Mouse (Mus musculus) liver, embryonic 13.5 days (tissue): ENCODE data around the gene Ece1. TPM values are rescaled to one million over a fixed set of nuclear protein-coding genes. Genes with fewer than 3 reads are reported as not detected.
A peak's percentile ranks its signal among the peaks of the same experiment; 100 is the strongest.
"Not testable (repeated sequence)": the region's sequence is repeated elsewhere in the genome, so short reads cannot be mapped to it uniquely, and the experiment has no call there.

ENCODE experiments used
- ATAC-seq: fragments of 200-750 bp; cut with Nextera tagmentation; 2 replicates; pipeline ENCODE4 v1.8.0; 2017; ENCODE audit warnings: low read depth, mild to moderate bottlenecking, moderate number of reproducible peaks, moderate library complexity
- DNase-seq: peaks from one replicate; pipeline ENCODE4 v3.0.0; 2022
- H3K27ac ChIP-seq: fragments of 300-500 bp; sonication (generic); 2 replicates; pipeline ENCODE4 v1.5.1; 2015; ENCODE audit warnings: moderate library complexity, mild to moderate bottlenecking, inconsistent platforms
- H3K27me3 ChIP-seq: fragments of 300-500 bp; sonication (generic); 2 replicates; pipeline ENCODE4 v1.6.1; 2015; ENCODE audit warnings: mild to moderate bottlenecking, inconsistent platforms
- H3K36me3 ChIP-seq: fragments of 300-500 bp; sonication (generic); 2 replicates; pipeline ENCODE4 v1.6.1; 2015; ENCODE audit warnings: mild to moderate bottlenecking, inconsistent platforms
- H3K4me1 ChIP-seq: fragments of 300-500 bp; sonication (generic); replicated peaks from 2 replicates; pipeline ENCODE4 v1.6.1; 2015; ENCODE audit warnings: inconsistent platforms
- H3K4me2 ChIP-seq: fragments of 300-500 bp; sonication (generic); 2 replicates; pipeline ENCODE4 v1.6.1; 2015; ENCODE audit warnings: inconsistent platforms, mild to moderate bottlenecking, moderate library complexity
- H3K4me3 ChIP-seq: fragments of 300-500 bp; sonication (generic); replicated peaks from 2 replicates; pipeline ENCODE4 v1.5.1; 2015; ENCODE audit warnings: mild to moderate bottlenecking, inconsistent platforms
- H3K9ac ChIP-seq: fragments of 300-500 bp; sonication (generic); 2 replicates; pipeline ENCODE4 v1.6.1; 2015; ENCODE audit warnings: mild to moderate bottlenecking, inconsistent platforms
- H3K9me3 ChIP-seq: fragments of 300-500 bp; sonication (generic); replicated peaks from 2 replicates; pipeline ENCODE4 v1.6.1; 2016; ENCODE audit warnings: inconsistent platforms
- WGBS: fragments of 180-500 bp; shearing (Covaris S2); methylation state at CpG from one replicate; pipeline ENCODE4 v1.1.7; 2015; ENCODE audit not compliant: insufficient replicate concordance; 5-methylcytosine and 5-hydroxymethylcytosine counted together
- polyA plus RNA-seq: library from polyadenylated mRNA; unstranded; fragments of >200 nt; fragmentation: Nextera tagmentation; extraction: Ambion mirVana; gene quantifications from 2 replicates; pipeline ENCODE4 v1.2.1, GENCODE M21; 2015

Gene Ece1
- polyA plus RNA-seq, 1 experiment from 2014 or later: 12.3 TPM

DNA sequence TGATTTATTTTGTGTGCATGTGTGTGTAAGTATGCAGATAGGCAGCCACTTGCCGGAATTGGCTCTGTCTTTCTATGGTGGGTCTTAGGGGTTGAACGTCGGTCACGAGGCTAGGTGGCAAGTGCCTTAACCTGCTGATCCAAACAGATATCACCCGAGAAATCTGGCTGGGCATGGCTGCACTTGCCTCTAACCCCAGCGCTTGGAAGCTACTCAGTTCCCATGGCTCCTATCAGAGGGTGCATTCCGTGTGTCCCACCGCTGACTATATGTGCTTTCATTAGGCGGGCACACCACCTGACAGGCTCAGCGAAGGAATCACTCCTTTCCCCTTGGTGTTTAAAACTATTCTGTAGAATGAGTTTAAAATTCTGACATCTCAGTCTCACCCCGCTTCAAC, 30.4 kb upstream of the Ece1 start:
- Histone ChIP-seq H3K4me1 (no peaks in the 10 kb centered on the region), H3K27ac (no peak overlapping the region), H3K9ac (no peak overlapping the region), H3K4me3 (no peak overlapping the region), H3K9me3 (no peaks in the 10 kb centered on the region), H3K27me3 (peaks cover 30% of the 10 kb centered on the region), H3K4me2 (no peak overlapping the region), H3K36me3 (no peaks in the 10 kb centered on the region)
- WGBS: 70% methylated on average over 11 of the region's 11 CpGs
- DNase-seq (no peak), ATAC-seq (no peak)

DNA sequence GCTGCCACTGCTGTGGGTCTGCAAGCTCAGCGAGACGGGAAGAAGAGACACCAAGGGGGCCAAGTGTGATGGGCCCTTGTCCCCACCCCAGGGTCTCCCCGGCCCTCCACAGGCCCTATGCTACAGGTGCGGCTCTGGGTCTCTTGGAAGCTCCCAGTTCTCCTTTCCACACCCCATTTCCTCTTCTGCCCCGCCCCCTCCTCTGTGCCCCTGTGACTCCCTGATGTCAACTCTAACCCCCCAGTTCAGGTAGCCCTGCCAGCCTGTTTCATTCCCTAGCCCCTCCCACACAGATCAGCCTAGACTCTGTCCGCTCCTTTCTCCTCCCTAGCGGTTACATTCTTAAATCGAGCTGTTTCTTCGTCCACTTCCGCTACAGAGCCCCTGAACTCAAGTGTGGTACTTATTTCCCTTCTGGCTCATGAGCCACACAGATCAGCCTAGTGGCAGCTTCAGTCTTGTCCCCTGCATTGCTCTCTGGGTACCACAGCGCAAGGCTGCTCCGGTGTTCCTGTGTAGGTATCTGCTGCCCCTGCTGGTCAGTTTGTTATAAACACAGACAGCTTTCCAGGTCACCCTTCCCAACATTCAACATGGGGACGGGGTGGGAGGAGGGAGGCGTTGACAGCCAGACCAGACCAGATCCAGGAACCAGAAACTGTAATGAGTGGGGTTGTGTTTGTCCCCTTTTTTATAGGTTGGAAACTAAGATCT, 26.3 kb upstream of the Ece1 start:
- WGBS: 11% methylated on average over 14 of the region's 14 CpGs
- Histone ChIP-seq H3K9ac (no peak overlapping the region), H3K4me2 (no peak overlapping the region), H3K27ac (no peak overlapping the region), H3K4me1 (no peaks in the 10 kb centered on the region), H3K4me3 (no peak overlapping the region), H3K36me3 (no peaks in the 10 kb centered on the region), H3K27me3 (peaks cover 9% of the 10 kb centered on the region), H3K9me3 (no peaks in the 10 kb centered on the region)
- peak; percentile 23 for DNase-seq
- ATAC-seq: no peak; the same call in 1 of the 2 replicates

DNA sequence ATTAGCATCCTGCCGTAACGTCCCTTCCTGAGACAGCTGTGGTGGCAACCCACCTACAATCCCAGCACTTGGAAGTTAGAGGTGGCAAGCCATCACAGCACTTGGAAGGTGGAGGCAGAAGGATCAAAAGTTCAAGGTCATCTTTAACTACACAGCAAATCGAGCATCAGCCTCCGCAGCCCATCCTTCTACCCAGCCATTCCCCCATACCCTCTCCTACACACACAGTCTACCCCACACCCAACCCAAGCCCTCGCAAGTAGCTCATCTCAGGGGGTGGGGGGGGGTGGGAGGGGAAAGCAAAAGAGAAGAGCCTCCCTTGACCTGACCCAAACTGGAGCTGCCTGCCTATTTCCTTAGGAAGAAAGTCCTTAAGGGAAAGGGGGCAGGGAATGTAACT, 25.3 kb upstream of the Ece1 start:
- Histone ChIP-seq H3K27me3 (peaks cover 6% of the 10 kb centered on the region; the same call in 1 of the 2 replicates), H3K9ac (no peak overlapping the region), H3K9me3 (no peaks in the 10 kb centered on the region), H3K4me3 (no peak overlapping the region), H3K4me2 (no peak overlapping the region), H3K4me1 (no peaks in the 10 kb centered on the region), H3K27ac (no peak overlapping the region), H3K36me3 (no peaks in the 10 kb centered on the region)
- WGBS: 71% methylated on average over 5 of the region's 5 CpGs
- DNase-seq: no peak
- ATAC-seq: no peak

DNA sequence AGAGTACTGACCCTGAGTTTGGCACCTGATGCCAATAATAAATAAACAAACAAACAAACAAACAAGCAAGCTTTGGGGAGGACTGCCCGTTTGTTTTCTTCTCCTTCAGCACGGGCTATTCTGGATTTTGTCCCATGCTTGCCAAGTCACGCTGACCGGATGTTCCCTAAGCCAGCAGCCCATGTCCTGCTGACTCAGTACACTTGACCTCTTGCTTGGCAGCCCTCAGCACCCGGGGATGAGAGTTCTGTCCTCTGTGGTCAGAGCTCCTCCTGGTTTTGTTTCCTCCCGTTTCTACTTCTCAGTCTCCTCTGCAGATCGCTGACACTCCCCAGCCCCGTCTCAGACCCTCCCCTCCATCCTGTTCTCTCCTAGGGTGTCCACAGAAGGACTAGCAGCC, 24.2 kb upstream of the Ece1 start:
- DNase-seq (no peak), ATAC-seq (no peak)
- H3K36me3 ChIP-seq: no peaks in the 10 kb centered on the region
- no peak overlapping the region for H3K4me2 ChIP-seq
- H3K27ac ChIP-seq: no peak overlapping the region
- H3K4me1 ChIP-seq: no peaks in the 10 kb centered on the region
- H3K9ac ChIP-seq: no peak overlapping the region
- no peak overlapping the region for H3K4me3 ChIP-seq
- no peaks in the 10 kb centered on the region for H3K9me3 ChIP-seq
- H3K27me3 ChIP-seq: peaks cover 8% of the 10 kb centered on the region; the same call in 1 of the 2 replicates
- WGBS: 54% methylated on average over 8 of the region's 8 CpGs

DNA sequence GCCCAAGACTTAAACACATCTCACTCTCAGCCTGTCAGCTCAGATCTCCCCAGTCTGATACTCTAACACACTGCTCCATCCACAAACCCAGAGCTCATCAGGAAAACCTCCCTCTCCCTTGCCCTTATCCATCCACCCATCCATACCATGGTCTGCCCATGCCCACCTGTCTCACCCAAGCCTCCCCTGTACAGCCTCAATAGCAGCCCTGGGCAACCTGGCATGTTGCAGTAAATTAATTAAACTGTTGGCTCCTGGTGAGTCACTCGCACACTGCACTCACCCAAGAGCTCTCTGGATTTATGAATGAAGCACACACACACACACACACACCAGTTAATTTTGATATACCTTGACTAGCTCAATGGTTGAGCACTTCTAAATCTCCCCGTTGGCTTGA, 23.2 kb upstream of the Ece1 start:
- H3K4me3 ChIP-seq: no peak overlapping the region
- ATAC-seq: no peak
- no peak overlapping the region for H3K9ac ChIP-seq
- H3K9me3 ChIP-seq: no peaks in the 10 kb centered on the region
- WGBS: 71% methylated on average over 2 of the region's 2 CpGs
- peaks cover 8% of the 10 kb centered on the region; the same call in 1 of the 2 replicates for H3K27me3 ChIP-seq
- H3K36me3 ChIP-seq: no peaks in the 10 kb centered on the region
- H3K27ac ChIP-seq: no peak overlapping the region
- no peak overlapping the region for H3K4me2 ChIP-seq
- H3K4me1 ChIP-seq: no peaks in the 10 kb centered on the region
- DNase-seq: no peak

DNA sequence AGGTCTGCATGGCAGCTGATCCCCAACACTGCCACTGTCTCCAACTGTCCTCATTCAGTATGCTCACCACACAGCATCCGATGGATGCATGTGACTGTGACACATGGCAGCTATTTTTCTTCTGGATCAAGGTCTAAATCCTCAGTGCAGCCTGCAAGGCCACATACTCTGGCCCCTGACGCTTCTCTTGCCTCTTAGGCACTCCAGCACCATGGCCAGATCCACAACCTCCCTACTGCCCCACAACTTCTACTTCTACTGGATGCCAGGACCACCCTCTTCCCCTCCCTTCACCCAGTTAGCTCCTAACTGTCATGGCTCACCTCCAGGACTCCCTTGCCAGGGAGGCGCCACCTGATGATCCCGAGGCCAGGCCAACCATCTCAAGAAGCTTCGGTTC, 22.6 kb upstream of the Ece1 start:
- 67% methylated on average over 5 of the region's 5 CpGs for WGBS
- DNase-seq (no peak), ATAC-seq (no peak)
- H3K9me3 ChIP-seq: no peaks in the 10 kb centered on the region
- no peaks in the 10 kb centered on the region for H3K36me3 ChIP-seq
- no peak overlapping the region for H3K4me3 ChIP-seq
- no peak overlapping the region for H3K4me2 ChIP-seq
- H3K9ac ChIP-seq: no peak overlapping the region
- no peaks in the 10 kb centered on the region for H3K4me1 ChIP-seq
- H3K27ac ChIP-seq: no peak overlapping the region
- H3K27me3 ChIP-seq: peaks cover 8% of the 10 kb centered on the region; the same call in 1 of the 2 replicates

DNA sequence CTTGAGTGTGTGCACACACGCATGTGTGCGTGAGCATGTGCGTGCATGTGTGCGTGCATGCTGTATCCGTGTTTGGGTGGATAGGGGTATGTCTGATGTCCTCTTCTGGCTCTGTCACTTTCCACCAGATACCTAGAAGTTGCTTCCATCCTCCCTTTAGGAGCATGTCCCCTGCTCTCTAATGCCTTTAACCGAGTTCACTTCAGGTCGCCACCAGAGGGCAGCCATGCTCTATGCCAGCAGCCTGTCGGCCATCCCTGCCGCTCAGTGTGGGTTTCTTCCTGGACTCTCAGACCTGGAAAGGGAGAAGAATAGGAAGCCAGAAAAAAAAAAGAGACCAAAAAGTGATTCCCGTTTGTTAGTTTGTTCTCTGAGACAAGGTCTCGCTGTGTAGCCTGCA, 17.4 kb upstream of the Ece1 start:
- Histone ChIP-seq H3K9me3 (no peaks in the 10 kb centered on the region), H3K4me2 (no peak overlapping the region), H3K4me3 (no peak overlapping the region), H3K9ac (no peak overlapping the region), H3K4me1 (no peaks in the 10 kb centered on the region), H3K27me3 (peaks cover 8% of the 10 kb centered on the region; the same call in 1 of the 2 replicates), H3K36me3 (no peaks in the 10 kb centered on the region), H3K27ac (no peak overlapping the region)
- 23% methylated on average over 11 of the region's 11 CpGs for WGBS
- DNase-seq (peak; percentile 37), ATAC-seq (no peak)

DNA sequence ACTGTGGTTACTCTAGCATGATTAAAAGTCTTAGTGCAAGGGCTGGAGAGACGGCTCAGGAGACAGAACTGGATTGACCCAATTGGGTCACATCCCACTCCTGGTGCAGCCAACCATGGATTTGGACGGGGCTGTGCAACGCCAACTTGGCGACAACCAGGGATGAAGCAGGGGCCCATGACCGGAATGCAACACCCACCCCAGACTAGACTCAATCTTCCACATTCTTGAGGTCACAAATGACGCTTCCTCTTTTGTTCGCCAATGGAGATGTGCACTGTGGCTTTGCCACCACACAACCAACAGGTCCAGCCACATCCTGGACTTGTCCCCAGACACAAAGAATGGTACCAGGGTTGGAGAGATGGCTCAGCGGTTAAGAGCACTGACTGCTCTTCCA, 14.4 kb upstream of the Ece1 start:
- not testable (repeated sequence) for H3K27me3 ChIP-seq, H3K4me3 ChIP-seq, H3K9me3 ChIP-seq, H3K36me3 ChIP-seq, DNase-seq, H3K4me1 ChIP-seq, H3K4me2 ChIP-seq, H3K27ac ChIP-seq, H3K9ac ChIP-seq, ATAC-seq
- 31% methylated on average over 8 of the region's 8 CpGs for WGBS

DNA sequence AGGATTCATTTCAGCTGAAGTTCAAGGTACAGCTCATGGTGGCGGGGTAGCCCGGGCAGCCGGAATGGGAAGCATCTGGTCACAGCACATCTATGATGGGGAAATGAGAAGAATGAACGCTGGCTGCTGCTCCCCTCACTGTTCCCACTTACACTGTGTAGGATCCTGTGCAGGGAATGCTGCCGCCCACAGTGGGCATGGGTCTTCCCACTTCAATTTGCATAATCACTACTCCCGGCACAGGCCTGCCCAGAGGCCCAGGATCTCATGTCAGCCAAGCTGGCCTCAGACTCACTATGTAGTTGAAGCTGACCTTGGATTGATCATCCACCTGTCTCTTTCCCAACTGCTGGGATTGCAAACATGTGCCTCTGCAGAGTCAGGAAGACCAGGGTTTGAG, 11.9 kb upstream of the Ece1 start:
- no peaks in the 10 kb centered on the region for H3K9me3 ChIP-seq
- ATAC-seq (no peak), DNase-seq (no peak)
- no peaks in the 10 kb centered on the region for H3K27me3 ChIP-seq
- no peak overlapping the region for H3K27ac ChIP-seq
- H3K4me3 ChIP-seq: no peak overlapping the region
- H3K9ac ChIP-seq: no peak overlapping the region
- 0 out of 2 replicates have a peak, but pooled peaks cover 4% of the 10 kb centered on the region for H3K4me1 ChIP-seq
- no peaks in the 10 kb centered on the region for H3K36me3 ChIP-seq
- H3K4me2 ChIP-seq: no peak overlapping the region
- 74% methylated on average over 6 of the region's 6 CpGs for WGBS

DNA sequence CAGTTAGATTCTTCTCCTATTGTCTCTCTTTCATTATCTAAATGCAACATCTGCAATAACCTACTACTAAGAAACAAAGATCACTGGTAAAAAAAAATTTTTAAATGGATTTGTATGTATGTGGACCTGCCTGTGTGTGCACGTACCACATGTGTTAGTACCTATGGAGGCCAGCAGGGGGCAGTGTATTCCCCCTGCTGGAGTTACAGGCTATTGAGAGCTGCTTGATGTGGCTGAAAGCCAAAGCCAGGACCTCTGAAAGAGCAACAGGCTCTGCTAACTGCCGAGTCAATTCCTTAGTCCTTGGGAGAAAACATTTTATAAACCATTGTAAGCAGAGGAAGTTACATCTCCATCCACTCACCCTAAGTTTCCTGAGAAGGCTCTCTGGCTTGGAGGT, 10.6 kb upstream of the Ece1 start:
- H3K36me3 ChIP-seq: no peaks in the 10 kb centered on the region
- 0 out of 2 replicates have a peak, but pooled peaks cover 12% of the 10 kb centered on the region for H3K4me1 ChIP-seq
- no peak overlapping the region for H3K4me3 ChIP-seq
- 38% methylated on average over 2 of the region's 2 CpGs for WGBS
- H3K27me3 ChIP-seq: 0 out of 2 replicates have a peak, but pooled peaks cover 2% of the 10 kb centered on the region
- DNase-seq (no peak), ATAC-seq (no peak)
- no peak overlapping the region for H3K27ac ChIP-seq
- H3K9me3 ChIP-seq: no peaks in the 10 kb centered on the region
- H3K4me2 ChIP-seq: no peak overlapping the region
- no peak overlapping the region for H3K9ac ChIP-seq

DNA sequence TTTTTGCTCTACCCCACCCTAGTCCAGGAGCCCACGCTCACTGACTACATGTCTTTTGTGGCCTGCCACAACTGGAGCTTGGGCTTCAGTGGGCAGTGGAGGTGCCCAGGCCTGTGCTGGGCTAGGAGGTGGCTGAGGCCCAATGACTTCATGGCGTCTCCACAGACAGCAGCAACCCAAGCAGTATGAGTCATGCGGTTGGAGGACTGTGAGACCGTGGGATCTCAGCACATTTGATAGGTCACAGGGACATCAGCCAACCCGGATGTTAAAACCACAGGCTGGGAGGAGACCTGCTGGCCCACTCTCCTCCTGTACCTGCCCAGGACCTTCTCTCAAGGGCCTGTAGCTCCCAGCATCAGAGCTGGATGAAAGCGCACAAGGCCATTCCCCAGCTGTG, 8.2 kb upstream of the Ece1 start:
- no peak overlapping the region for H3K4me3 ChIP-seq
- no peak overlapping the region for H3K9ac ChIP-seq
- ATAC-seq (no peak), DNase-seq (no peak)
- H3K4me2 ChIP-seq: no peak overlapping the region
- 0 out of 2 replicates have a peak, but pooled peaks cover 2% of the 10 kb centered on the region for H3K27me3 ChIP-seq
- no peaks in the 10 kb centered on the region for H3K36me3 ChIP-seq
- no peak overlapping the region for H3K27ac ChIP-seq
- no peaks in the 10 kb centered on the region for H3K9me3 ChIP-seq
- 46% methylated on average over 6 of the region's 6 CpGs for WGBS
- 0 out of 2 replicates have a peak, but pooled peaks cover 12% of the 10 kb centered on the region for H3K4me1 ChIP-seq

DNA sequence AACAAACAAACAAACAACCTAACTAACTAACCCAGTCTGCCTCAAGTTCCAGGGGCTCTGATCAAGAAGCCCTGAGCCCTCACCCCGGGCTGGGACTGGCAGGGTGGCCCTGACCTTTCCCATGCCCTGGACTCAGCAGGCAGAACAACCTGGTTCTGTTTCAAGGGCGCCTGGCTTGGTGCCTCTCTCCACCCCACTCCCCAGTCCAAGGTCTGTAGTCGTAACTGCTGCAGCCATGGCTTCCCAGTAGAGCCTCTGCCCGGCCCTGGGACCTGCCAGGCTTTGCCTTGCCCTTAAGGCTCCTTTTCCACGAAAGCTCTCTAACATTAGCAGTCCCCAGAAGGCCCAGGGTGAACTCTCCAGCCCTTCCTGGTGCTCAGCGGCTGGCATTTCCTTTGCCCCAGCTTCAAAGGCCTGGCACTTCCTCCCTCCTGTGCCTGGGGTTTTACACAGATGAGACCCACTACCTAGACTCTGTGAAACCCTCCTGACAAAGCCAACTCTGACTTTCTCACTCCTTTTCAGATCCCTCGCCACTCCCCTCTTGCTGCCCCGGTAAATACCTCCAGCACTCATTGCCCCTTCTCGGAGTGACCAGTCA, 6.2 kb upstream of the Ece1 start:
- no peaks in the 10 kb centered on the region for H3K36me3 ChIP-seq
- no peak overlapping the region for H3K9ac ChIP-seq
- no peak for DNase-seq

More for the DNA sequence above, 6.2 kb upstream of the Ece1 start:
- Histone ChIP-seq H3K4me1 (0 out of 2 replicates have a peak, but pooled peaks cover 12% of the 10 kb centered on the region), H3K27me3 (0 out of 2 replicates have a peak, but pooled peaks cover 2% of the 10 kb centered on the region), H3K27ac (no peak overlapping the region), H3K4me3 (no peak overlapping the region), H3K9me3 (no peaks in the 10 kb centered on the region), H3K4me2 (no peak overlapping the region)
- no peak for ATAC-seq
- 51% methylated on average over 9 of the region's 9 CpGs for WGBS
